Mouse (Mus musculus) cortical plate, adult 2 months (tissue): ENCODE measurements around the gene Fbxl8.

Experiments
- CTCF ChIP-seq: fragments of 200-500 bp; IDR thresholded peaks from 2 replicates; pipeline ENCODE4 v1.5.1; 2011; ENCODE audit warnings: mild to moderate bottlenecking, control low read depth, low read length; ENCODE audit not compliant: insufficient read depth; ENCODE audit errors: extremely low read depth
- POLR2A ChIP-seq: fragments of 200-500 bp; IDR thresholded peaks from 2 replicates; pipeline ENCODE4 v1.6.1; 2011; ENCODE audit warnings: mild to moderate bottlenecking, low read length, control low read depth; ENCODE audit not compliant: insufficient read depth; ENCODE audit errors: extremely low read depth

DNA sequence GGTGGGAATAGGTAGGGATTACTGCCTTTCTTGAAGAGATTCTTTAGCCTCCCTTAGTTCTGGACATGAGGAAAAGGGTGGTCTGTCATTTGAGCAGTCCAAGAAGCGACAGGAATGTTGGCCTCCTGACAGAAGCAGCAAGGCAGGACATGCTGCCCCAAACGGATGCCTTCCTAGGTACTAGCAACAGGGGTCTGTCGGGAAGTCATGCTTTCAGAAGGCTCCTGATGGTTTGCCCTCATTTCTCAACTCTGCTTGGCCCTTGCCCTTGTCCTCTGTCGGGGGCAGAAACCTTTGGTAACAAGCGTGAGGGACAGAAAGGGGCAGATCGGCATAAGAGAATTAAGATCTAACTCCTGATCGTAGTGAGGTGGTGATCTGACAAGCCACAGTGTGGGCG, 45.7 kb downstream of the Fbxl8 start:
- no peak for TF ChIP-seq CTCF
- TF ChIP-seq POLR2A = no peak
